Mouse (Mus musculus) hindbrain, embryonic 15.5 days (tissue): ENCODE data around the gene Poln. TPM values are rescaled to one million over a fixed set of nuclear protein-coding genes. Genes with fewer than 3 reads are reported as not detected.
A peak's percentile ranks its signal among the peaks of the same experiment; 100 is the strongest.

Source experiments
- ATAC-seq: fragments of 200-750 bp; cut with Nextera tagmentation; 2 replicates; pipeline ENCODE4 v1.8.0; 2017; ENCODE audit warnings: low read depth, moderate number of reproducible peaks, moderate TSS enrichment; ENCODE audit not compliant: low FRiP score
- H3K27ac ChIP-seq: fragments of 300-500 bp; sonication (generic); replicated peaks from 2 replicates; pipeline ENCODE4 v1.5.1; 2015; ENCODE audit warnings: mild to moderate bottlenecking, inconsistent platforms
- H3K27me3 ChIP-seq: fragments of 300-500 bp; sonication (generic); 2 replicates; pipeline ENCODE4 v1.6.1; 2015; ENCODE audit warnings: control low read depth, inconsistent platforms
- H3K36me3 ChIP-seq: fragments of 300-500 bp; sonication (generic); 2 replicates; pipeline ENCODE4 v1.6.1; 2015; ENCODE audit warnings: control low read depth, inconsistent platforms
- H3K4me1 ChIP-seq: fragments of 300-500 bp; sonication (generic); replicated peaks from 2 replicates; pipeline ENCODE4 v1.6.1; 2015; ENCODE audit warnings: control low read depth, inconsistent platforms
- H3K4me2 ChIP-seq: fragments of 300-500 bp; sonication (generic); 2 replicates; pipeline ENCODE4 v1.6.1; 2015; ENCODE audit warnings: moderate library complexity, mild to moderate bottlenecking, inconsistent platforms
- H3K4me3 ChIP-seq: fragments of 300-500 bp; sonication (generic); 2 replicates; pipeline ENCODE4 v1.5.1; 2015; ENCODE audit warnings: mild to moderate bottlenecking, inconsistent platforms
- H3K9ac ChIP-seq: fragments of 300-500 bp; sonication (generic); 2 replicates; pipeline ENCODE4 v1.6.1; 2015; ENCODE audit warnings: inconsistent platforms
- H3K9me3 ChIP-seq: fragments of 300-500 bp; sonication (generic); 2 replicates; pipeline ENCODE4 v1.6.1; 2016; ENCODE audit warnings: control low read depth, inconsistent platforms
- WGBS: fragments of 180-500 bp; shearing (Covaris S2); methylation state at CpG from one replicate; pipeline ENCODE4 v1.1.7; 2015; 5-methylcytosine and 5-hydroxymethylcytosine counted together
- polyA plus RNA-seq: library from polyadenylated mRNA; unstranded; fragments of >200 nt; fragmentation: Nextera tagmentation; extraction: Ambion mirVana; gene quantifications from 2 replicates; pipeline ENCODE4 v1.2.1, GENCODE M21; 2015

The Poln gene
- polyA plus RNA-seq, 1 experiment from 2014 or later = 0.77 TPM

- WGBS = 65% methylated on average over 6 of the region's 6 CpGs
- ATAC-seq = no peak
These were observed 138.2 kb downstream of the Poln start for GRCm38 (mm10) chr5:34031022-34031421.

GRCm38 (mm10) chr5:34030101-34030500 is 139.1 kb downstream of the Poln start:
- H3K36me3 ChIP-seq = no peaks in the 10 kb centered on the region
- no peaks in the 10 kb centered on the region for H3K4me1 ChIP-seq
- 67% methylated on average over 4 of the region's 4 CpGs for WGBS
- no peaks in the 10 kb centered on the region for H3K27me3 ChIP-seq
- no peak overlapping the region for H3K4me2 ChIP-seq
- H3K9ac ChIP-seq = no peak overlapping the region
- no peaks in the 10 kb centered on the region for H3K9me3 ChIP-seq
- ATAC-seq = no peak
- no peak overlapping the region for H3K27ac ChIP-seq
- H3K4me3 ChIP-seq = no peak overlapping the region

More at GRCm38 (mm10) chr5:34031022-34031421, 138.2 kb downstream of the Poln start:
- no peaks in the 10 kb centered on the region for H3K36me3 ChIP-seq
- H3K27ac ChIP-seq = no peak overlapping the region
- no peaks in the 10 kb centered on the region for H3K9me3 ChIP-seq
- no peaks in the 10 kb centered on the region for H3K27me3 ChIP-seq
- no peaks in the 10 kb centered on the region for H3K4me1 ChIP-seq
- no peak overlapping the region for H3K4me3 ChIP-seq
- H3K4me2 ChIP-seq = no peak overlapping the region
- H3K9ac ChIP-seq = no peak overlapping the region

GRCm38 (mm10) chr5:34018968-34019367 is 150.3 kb downstream of the Poln start:
- Histone ChIP-seq H3K4me2 (no peak overlapping the region), H3K27ac (no peak overlapping the region), H3K4me3 (no peak overlapping the region), H3K9ac (no peak overlapping the region), H3K36me3 (no peaks in the 10 kb centered on the region), H3K4me1 (no peaks in the 10 kb centered on the region), H3K9me3 (no peaks in the 10 kb centered on the region), H3K27me3 (no peaks in the 10 kb centered on the region)
- 86% methylated on average over 4 of the region's 4 CpGs for WGBS
- ATAC-seq = no peak

GRCm38 (mm10) chr5:34014652-34015051 is 154.6 kb downstream of the Poln start:
- Histone ChIP-seq H3K4me2 (no peak overlapping the region), H3K27ac (no peak overlapping the region), H3K27me3 (no peaks in the 10 kb centered on the region), H3K36me3 (no peaks in the 10 kb centered on the region), H3K9me3 (no peaks in the 10 kb centered on the region), H3K9ac (no peak overlapping the region), H3K4me3 (no peak overlapping the region), H3K4me1 (no peaks in the 10 kb centered on the region)
- 79% methylated on average over 1 of the region's 1 CpGs for WGBS
- ATAC-seq = no peak

- no peak overlapping the region for H3K4me3 ChIP-seq
- H3K27ac ChIP-seq = no peak overlapping the region
- WGBS = 92% methylated on average over 4 of the region's 4 CpGs
- H3K9me3 ChIP-seq = no peaks in the 10 kb centered on the region
- H3K4me2 ChIP-seq = no peak overlapping the region
- no peak overlapping the region for H3K9ac ChIP-seq
- H3K27me3 ChIP-seq = no peaks in the 10 kb centered on the region
- no peaks in the 10 kb centered on the region for H3K36me3 ChIP-seq
- peaks cover 3% of the 10 kb centered on the region; the same call in 1 of the 2 replicates for H3K4me1 ChIP-seq
- ATAC-seq = no peak
These were observed 161.8 kb downstream of the Poln start for GRCm38 (mm10) chr5:34007392-34007941.

- Histone ChIP-seq H3K27me3 (no peaks in the 10 kb centered on the region), H3K9me3 (no peaks in the 10 kb centered on the region), H3K4me3 (no peak overlapping the region), H3K4me1 (peaks cover 6% of the 10 kb centered on the region; the same call in 1 of the 2 replicates), H3K9ac (no peak overlapping the region), H3K27ac (no peak overlapping the region), H3K4me2 (no peak overlapping the region), H3K36me3 (peaks cover 3% of the 10 kb centered on the region; the same call in 1 of the 2 replicates)
- ATAC-seq = no peak
- WGBS = 85% methylated on average over 4 of the region's 4 CpGs
These were observed 162.4 kb downstream of the Poln start for GRCm38 (mm10) chr5:34006832-34007231.

GRCm38 (mm10) chr5:34004618-34005017 is 164.6 kb downstream of the Poln start:
- H3K4me3 ChIP-seq = no peak overlapping the region
- H3K4me1 ChIP-seq = peaks cover 12% of the 10 kb centered on the region
- no peak for ATAC-seq
- H3K4me2 ChIP-seq = no peak overlapping the region
- H3K36me3 ChIP-seq = peaks cover 14% of the 10 kb centered on the region; the same call in 1 of the 2 replicates
- 86% methylated on average over 5 of the region's 5 CpGs for WGBS
- no peak overlapping the region for H3K9ac ChIP-seq
- H3K27me3 ChIP-seq = no peaks in the 10 kb centered on the region
- H3K9me3 ChIP-seq = no peaks in the 10 kb centered on the region
- no peak overlapping the region for H3K27ac ChIP-seq

- Histone ChIP-seq H3K4me1 (peaks cover 32% of the 10 kb centered on the region), H3K36me3 (peaks cover 14% of the 10 kb centered on the region; the same call in 1 of the 2 replicates), H3K9me3 (no peaks in the 10 kb centered on the region), H3K9ac (no peak overlapping the region), H3K4me2 (no peak overlapping the region), H3K27ac (no peak overlapping the region), H3K4me3 (no peak overlapping the region), H3K27me3 (no peaks in the 10 kb centered on the region)
- 85% methylated on average over 4 of the region's 4 CpGs for WGBS
- no peak for ATAC-seq
These were observed 166.6 kb downstream of the Poln start for GRCm38 (mm10) chr5:34002636-34003035.

GRCm38 (mm10) chr5:34001401-34001800 is 167.8 kb downstream of the Poln start:
- WGBS = 100% methylated on average over 1 of the region's 1 CpGs
- Histone ChIP-seq H3K4me2 (no peak overlapping the region), H3K9me3 (no peaks in the 10 kb centered on the region), H3K4me1 (peaks cover 35% of the 10 kb centered on the region), H3K27me3 (no peaks in the 10 kb centered on the region), H3K36me3 (peaks cover 14% of the 10 kb centered on the region; the same call in 1 of the 2 replicates), H3K9ac (no peak overlapping the region), H3K4me3 (no peak overlapping the region), H3K27ac (no peak overlapping the region)
- no peak for ATAC-seq

- Histone ChIP-seq H3K27me3 (no peaks in the 10 kb centered on the region), H3K9me3 (no peaks in the 10 kb centered on the region), H3K27ac (no peak overlapping the region), H3K4me2 (no peak overlapping the region), H3K36me3 (peaks cover 14% of the 10 kb centered on the region; the same call in 1 of the 2 replicates), H3K9ac (no peak overlapping the region), H3K4me3 (no peak overlapping the region), H3K4me1 (peaks cover 35% of the 10 kb centered on the region)
- 96% methylated on average over 25 of the region's 25 CpGs for WGBS
- no peak for ATAC-seq
These were observed 168.4 kb downstream of the Poln start for GRCm38 (mm10) chr5:34000809-34001208.

GRCm38 (mm10) chr5:33999466-34000090 is 169.7 kb downstream of the Poln start:
- no peak for ATAC-seq
- H3K4me2 ChIP-seq = peak overlapping the region; percentile 85
- peaks cover 44% of the 10 kb centered on the region for H3K4me1 ChIP-seq
- H3K27ac ChIP-seq = no peak overlapping the region
- H3K4me3 ChIP-seq = 0 out of 2 replicates have a peak overlapping the region, but pooled peaks have one; percentile 99
- no peaks in the 10 kb centered on the region for H3K27me3 ChIP-seq
- peaks cover 14% of the 10 kb centered on the region; the same call in 1 of the 2 replicates for H3K36me3 ChIP-seq
- 76% methylated on average over 6 of the region's 6 CpGs for WGBS
- H3K9ac ChIP-seq = no peak overlapping the region
- H3K9me3 ChIP-seq = no peaks in the 10 kb centered on the region

GRCm38 (mm10) chr5:33998505-33998877 is 170.8 kb downstream of the Poln start:
- peak overlapping the region; percentile 99 for H3K4me3 ChIP-seq
- H3K4me2 ChIP-seq = peak overlapping the region; percentile 85
- WGBS = 86% methylated on average over 3 of the region's 3 CpGs
- no peak overlapping the region for H3K27ac ChIP-seq
- H3K27me3 ChIP-seq = no peaks in the 10 kb centered on the region
- H3K36me3 ChIP-seq = peaks cover 14% of the 10 kb centered on the region; the same call in 1 of the 2 replicates
- peaks cover 45% of the 10 kb centered on the region for H3K4me1 ChIP-seq
- ATAC-seq = no peak
- peak overlapping the region; percentile 83 for H3K9ac ChIP-seq
- H3K9me3 ChIP-seq = no peaks in the 10 kb centered on the region
